Mouse (Mus musculus): ENCODE measurements around the gene 6430548M08Rik. TPM values are rescaled to one million over a fixed set of nuclear protein-coding genes. Genes with fewer than 3 reads are reported as not detected.

The 6430548M08Rik gene
- polyA plus RNA-seq, 1 experiment from 2014 or later = 17.2 TPM

- no peak overlapping the region for H3K4me3 ChIP-seq
- H3K27ac ChIP-seq = no peak overlapping the region
- H3K36me3 ChIP-seq = peaks cover 80% of the 10 kb centered on the region
- 91% methylated on average over 8 of the region's 8 CpGs for WGBS
- no peaks in the 10 kb centered on the region for H3K27me3 ChIP-seq
- H3K4me2 ChIP-seq (replicated peaks) = no peak overlapping the region
- ATAC-seq (ENCODE audit: low FRiP score) = no peak
- H3K9ac ChIP-seq = no peak overlapping the region
- no peaks in the 10 kb centered on the region for H3K9me3 ChIP-seq (replicated peaks)
- H3K4me1 ChIP-seq = no peaks in the 10 kb centered on the region
Observed at GRCm38 (mm10) chr8:120084783-120085182, 29.2 kb upstream of the 6430548M08Rik start.

- no peaks in the 10 kb centered on the region for H3K27me3 ChIP-seq
- no peak overlapping the region for H3K9ac ChIP-seq
- H3K4me1 ChIP-seq = no peaks in the 10 kb centered on the region
- no peaks in the 10 kb centered on the region for H3K9me3 ChIP-seq (replicated peaks)
- no peak overlapping the region for H3K4me3 ChIP-seq
- H3K36me3 ChIP-seq = peaks cover 72% of the 10 kb centered on the region
- 80% methylated on average over 7 of the region's 7 CpGs for WGBS
- H3K4me2 ChIP-seq (replicated peaks) = no peak overlapping the region
- no peak overlapping the region for H3K27ac ChIP-seq
- no peak for ATAC-seq (ENCODE audit: low FRiP score)
Observed at GRCm38 (mm10) chr8:120089511-120089910, 24.4 kb upstream of the 6430548M08Rik start.

- Histone ChIP-seq H3K4me1 (no peaks in the 10 kb centered on the region), H3K36me3 (peaks cover 57% of the 10 kb centered on the region), H3K27ac (no peak overlapping the region), H3K9ac (no peak overlapping the region), H3K4me3 (no peak overlapping the region), H3K4me2 (replicated peaks) (no peak overlapping the region), H3K9me3 (replicated peaks) (no peaks in the 10 kb centered on the region), H3K27me3 (no peaks in the 10 kb centered on the region)
- WGBS = 100% methylated on average over 3 of the region's 3 CpGs
- no peak for ATAC-seq (ENCODE audit: low FRiP score)
Observed at GRCm38 (mm10) chr8:120091032-120091431, 22.9 kb upstream of the 6430548M08Rik start.

GRCm38 (mm10) chr8:120093103-120093502 is 20.8 kb upstream of the 6430548M08Rik start:
- WGBS = 97% methylated on average over 3 of the region's 3 CpGs
- no peak for ATAC-seq (ENCODE audit: low FRiP score)

GRCm38 (mm10) chr8:120094801-120095200 is 19.2 kb upstream of the 6430548M08Rik start:
- H3K4me3 ChIP-seq = no peak overlapping the region
- no peaks in the 10 kb centered on the region for H3K27me3 ChIP-seq
- H3K36me3 ChIP-seq = peaks cover 29% of the 10 kb centered on the region
- ATAC-seq (ENCODE audit: low FRiP score) = no peak
- no peaks in the 10 kb centered on the region for H3K9me3 ChIP-seq (replicated peaks)
- H3K27ac ChIP-seq = no peak overlapping the region
- WGBS = 91% methylated on average over 10 of the region's 10 CpGs
- H3K9ac ChIP-seq = no peak overlapping the region
- no peak overlapping the region for H3K4me2 ChIP-seq (replicated peaks)
- H3K4me1 ChIP-seq = peaks cover 4% of the 10 kb centered on the region

More at GRCm38 (mm10) chr8:120093103-120093502, 20.8 kb upstream of the 6430548M08Rik start:
- Histone ChIP-seq H3K4me2 (replicated peaks) (no peak overlapping the region), H3K9me3 (replicated peaks) (no peaks in the 10 kb centered on the region), H3K4me3 (no peak overlapping the region), H3K36me3 (peaks cover 37% of the 10 kb centered on the region), H3K4me1 (no peaks in the 10 kb centered on the region), H3K27ac (no peak overlapping the region), H3K9ac (no peak overlapping the region), H3K27me3 (no peaks in the 10 kb centered on the region)

- H3K9ac ChIP-seq = no peak overlapping the region
- peaks cover 16% of the 10 kb centered on the region for H3K36me3 ChIP-seq
- H3K4me3 ChIP-seq = no peak overlapping the region
- no peak for ATAC-seq (ENCODE audit: low FRiP score)
- H3K27ac ChIP-seq = no peak overlapping the region
- H3K4me1 ChIP-seq = peaks cover 14% of the 10 kb centered on the region
- 70% methylated on average over 2 of the region's 2 CpGs for WGBS
- no peaks in the 10 kb centered on the region for H3K9me3 ChIP-seq (replicated peaks)
- no peak overlapping the region for H3K4me2 ChIP-seq (replicated peaks)
- no peaks in the 10 kb centered on the region for H3K27me3 ChIP-seq
Observed at GRCm38 (mm10) chr8:120096486-120096885, 17.5 kb upstream of the 6430548M08Rik start.

- peak overlapping the region; percentile 95 for H3K4me2 ChIP-seq (replicated peaks)
- no peak; the same call in 1 of the 2 replicates for ATAC-seq (ENCODE audit: low FRiP score)
- H3K27ac ChIP-seq = peak overlapping the region; percentile 90
- 7% methylated on average over 24 of the region's 25 CpGs for WGBS
- no peaks in the 10 kb centered on the region for H3K36me3 ChIP-seq
- H3K27me3 ChIP-seq = no peaks in the 10 kb centered on the region
- H3K4me3 ChIP-seq = peak overlapping the region; percentile 99
- H3K4me1 ChIP-seq = peaks cover 28% of the 10 kb centered on the region
- peak overlapping the region; percentile 95 for H3K9ac ChIP-seq
- H3K9me3 ChIP-seq (replicated peaks) = no peaks in the 10 kb centered on the region
Observed at GRCm38 (mm10) chr8:120100388-120101067, 13.4 kb upstream of the 6430548M08Rik start.

- WGBS = under 1% methylated on average over 87 of the region's 88 CpGs
- H3K27me3 ChIP-seq = no peaks in the 10 kb centered on the region
- no peaks in the 10 kb centered on the region for H3K36me3 ChIP-seq
Observed at GRCm38 (mm10) chr8:120101068-120101972, 12.6 kb upstream of the 6430548M08Rik start, which contains the start of gene Zdhhc7. Gene Zdhhc7 (minus strand): TSS chr8:120101482.

GRCm38 (mm10) chr8:120103916-120104315 is 10.0 kb upstream of the 6430548M08Rik start:
- no peaks in the 10 kb centered on the region for H3K27me3 ChIP-seq
- no peak overlapping the region for H3K4me2 ChIP-seq (replicated peaks)
- ATAC-seq (ENCODE audit: low FRiP score) = no peak
- no peak overlapping the region; the same call in 1 of the 2 replicates for H3K27ac ChIP-seq
- H3K4me1 ChIP-seq = peaks cover 28% of the 10 kb centered on the region
- H3K4me3 ChIP-seq = no peak overlapping the region
- no peaks in the 10 kb centered on the region for H3K36me3 ChIP-seq
- no peaks in the 10 kb centered on the region for H3K9me3 ChIP-seq (replicated peaks)
- 92% methylated on average over 9 of the region's 9 CpGs for WGBS
- H3K9ac ChIP-seq = no peak overlapping the region

More at GRCm38 (mm10) chr8:120101068-120101972, 12.6 kb upstream of the 6430548M08Rik start, which contains the start of gene Zdhhc7:
- Histone ChIP-seq H3K4me3 (peak within 1 kb of the TSS; percentile 99), H3K9me3 (replicated peaks) (no peaks in the 10 kb centered on the region), H3K4me2 (replicated peaks) (peak within 1 kb of the TSS; percentile 95), H3K27ac (peak within 1 kb of the TSS; percentile 90), H3K4me1 (peaks cover 28% of the 10 kb centered on the region), H3K9ac (peak within 1 kb of the TSS; percentile 95)
- ATAC-seq (ENCODE audit: low FRiP score) = peak; percentile 81

GRCm38 (mm10) chr8:120104721-120105272 is 9.2 kb upstream of the 6430548M08Rik start:
- H3K27me3 ChIP-seq = no peaks in the 10 kb centered on the region

GRCm38 (mm10) chr8:120109149-120109548 is 4.8 kb upstream of the 6430548M08Rik start:
- no peak for ATAC-seq (ENCODE audit: low FRiP score)

More at GRCm38 (mm10) chr8:120104721-120105272, 9.2 kb upstream of the 6430548M08Rik start:
- WGBS = 62% methylated on average over 9 of the region's 9 CpGs
- no peak overlapping the region for H3K4me3 ChIP-seq
- H3K4me1 ChIP-seq = peaks cover 24% of the 10 kb centered on the region
- H3K36me3 ChIP-seq = no peaks in the 10 kb centered on the region
- no peaks in the 10 kb centered on the region for H3K9me3 ChIP-seq (replicated peaks)
- H3K4me2 ChIP-seq (replicated peaks) = no peak overlapping the region
- no peak for ATAC-seq (ENCODE audit: low FRiP score)
- no peak overlapping the region for H3K9ac ChIP-seq
- no peak overlapping the region for H3K27ac ChIP-seq

GRCm38 (mm10) chr8:120110966-120111365 is 3.0 kb upstream of the 6430548M08Rik start:
- H3K4me1 ChIP-seq = peaks cover 19% of the 10 kb centered on the region
- ATAC-seq (ENCODE audit: low FRiP score) = no peak
- H3K36me3 ChIP-seq = no peaks in the 10 kb centered on the region
- no peak overlapping the region for H3K27ac ChIP-seq
- no peak overlapping the region for H3K9ac ChIP-seq
- H3K27me3 ChIP-seq = peaks cover 17% of the 10 kb centered on the region
- H3K4me2 ChIP-seq (replicated peaks) = no peak overlapping the region
- 86% methylated on average over 4 of the region's 4 CpGs for WGBS
- no peak overlapping the region for H3K4me3 ChIP-seq
- H3K9me3 ChIP-seq (replicated peaks) = no peaks in the 10 kb centered on the region

More at GRCm38 (mm10) chr8:120109149-120109548, 4.8 kb upstream of the 6430548M08Rik start:
- Histone ChIP-seq H3K4me2 (replicated peaks) (no peak overlapping the region), H3K9ac (no peak overlapping the region), H3K4me1 (peaks cover 8% of the 10 kb centered on the region), H3K27ac (no peak overlapping the region), H3K9me3 (replicated peaks) (no peaks in the 10 kb centered on the region), H3K36me3 (no peaks in the 10 kb centered on the region), H3K27me3 (no peaks in the 10 kb centered on the region), H3K4me3 (no peak overlapping the region)
- 56% methylated on average over 3 of the region's 3 CpGs for WGBS
